Mouse (Mus musculus): ENCODE results near the gene Ddhd1. TPM values are rescaled to one million over a fixed set of nuclear protein-coding genes. Genes with fewer than 3 reads are reported as not detected.
A peak's percentile ranks its signal among the peaks of the same experiment; 100 is the strongest.

The Ddhd1 gene
- total RNA-seq, 2 experiments from 2014 or later = 61.4 to 69.1 TPM

GRCm38 (mm10) chr14:45544905-45545304 is 113.0 kb downstream of the Ddhd1 start:
- intact Hi-C loops (cut with DNase I) = loop anchor here (5.0 kb wide), 1 partner anchor 123 kb away; no protein-coding TSS in a partner anchor
- no peak for DNase-seq (ENCODE audit: extremely low spot score in 1 of 2, low spot score in 2 of 2)

DNA sequence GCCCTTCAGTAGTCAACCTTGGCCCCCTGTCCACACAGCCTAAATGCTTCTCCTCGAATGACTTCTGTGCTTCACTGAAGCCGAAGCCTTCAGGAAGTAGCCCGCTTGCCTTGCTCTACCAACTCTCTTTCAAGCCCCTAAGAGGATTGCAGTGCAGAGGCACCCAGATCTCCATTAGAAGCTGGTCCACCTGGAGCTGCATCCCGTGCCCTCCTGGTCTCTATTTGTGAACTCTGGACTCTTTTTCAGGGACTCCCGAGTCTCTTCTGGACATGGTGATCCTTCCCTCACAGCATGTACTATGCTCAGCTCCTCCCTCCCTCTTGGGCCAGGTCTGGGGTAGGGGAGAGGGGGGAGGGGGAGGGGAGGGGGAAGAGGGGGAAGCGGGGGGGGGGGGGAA is 113.9 kb downstream of the Ddhd1 start:
- intact Hi-C loops (cut with DNase I) = loop anchor here (5.0 kb wide), 1 partner anchor 122 kb away; no protein-coding TSS in a partner anchor
- no peak for DNase-seq (ENCODE audit: extremely low spot score in 1 of 2, low spot score in 2 of 2)

DNA sequence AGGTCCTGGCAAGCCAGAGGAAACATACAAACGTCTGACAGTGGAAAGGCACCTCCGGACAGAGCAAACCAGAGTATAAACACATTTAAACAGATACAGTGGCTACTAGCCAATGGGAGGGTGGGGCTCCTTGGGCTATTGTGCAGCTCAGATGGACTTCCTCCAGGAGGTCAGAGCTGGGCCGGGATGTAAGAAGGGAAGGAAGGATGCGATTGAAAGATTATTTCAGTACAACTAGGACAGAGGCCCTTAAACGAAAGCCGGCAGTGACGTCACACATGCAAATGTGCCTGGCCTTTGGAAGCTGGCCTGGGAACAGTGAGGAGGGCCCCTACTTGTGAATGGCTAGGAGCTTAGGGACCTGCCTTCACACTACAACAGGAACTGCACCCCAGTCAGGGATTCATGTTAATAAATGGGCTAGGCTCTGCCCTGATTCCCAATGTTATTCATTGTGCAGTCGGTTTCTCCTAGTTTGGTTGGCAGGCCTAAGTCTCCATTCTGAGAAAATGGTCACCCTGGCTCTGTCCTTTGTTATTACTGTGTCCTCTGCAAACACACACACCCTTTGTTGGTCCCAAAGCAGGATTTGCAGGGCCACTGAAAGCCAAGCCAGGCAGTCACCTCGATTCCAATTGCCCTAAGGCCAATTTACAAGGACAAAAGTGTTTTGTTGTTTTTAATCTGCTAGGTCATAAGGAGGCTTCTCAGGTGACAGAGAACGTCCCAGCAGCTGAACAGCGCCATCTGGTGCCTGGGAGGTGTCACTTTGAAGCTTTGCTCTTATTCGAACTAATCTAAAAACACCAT is 118.1 kb downstream of the Ddhd1 start:
- intact Hi-C loops (cut with DNase I) = loop anchor here (5.0 kb wide), 1 partner anchor 118 kb away; no protein-coding TSS in a partner anchor
- DNase-seq (ENCODE audit: extremely low spot score in 1 of 2, low spot score in 2 of 2) = peak; percentile 34 to 88

Small RNAs within 50 kb of the gene (microRNA-seq; reads per million reads assigned to microRNA genes)
- gene Mir5131 = 4.0 reads per million, percentile 11 among the genes with 10 or more reads in this experiment

Other genes starting within 250 kb of the Ddhd1 start
- 10 to 100 TPM; 78.6 to 81.1 TPM for gene Fermt2, start 128.0 kb downstream of the Ddhd1 start, total RNA-seq (2021)

Measured in left cerebral cortex, postnatal 10 days (tissue).